Mouse (Mus musculus) midbrain, embryonic 11.5 days (tissue): ENCODE data around the gene Gadl1. TPM values are rescaled to one million over a fixed set of nuclear protein-coding genes. Genes with fewer than 3 reads are reported as not detected.

Source experiments
- ATAC-seq: fragments of 200-750 bp; cut with Nextera tagmentation; 2 replicates; pipeline ENCODE4 v1.8.0; 2017; ENCODE audit warnings: moderate TSS enrichment, moderate library complexity; ENCODE audit not compliant: low FRiP score
- DNase-seq: peaks from one replicate; pipeline ENCODE4 v3.0.0; 2015; ENCODE audit warnings: low spot score; ENCODE audit errors: missing footprints
- H3K27ac ChIP-seq: fragments of 300-500 bp; sonication (generic); 2 replicates; pipeline ENCODE4 v1.5.1; 2014; ENCODE audit warnings: low read depth, low read length
- H3K27me3 ChIP-seq: fragments of 300-500 bp; sonication (generic); 2 replicates; pipeline ENCODE4 v1.6.1; 2014; ENCODE audit warnings: mild to moderate bottlenecking, low read length, moderate library complexity, mixed read lengths; ENCODE audit not compliant: control insufficient read depth, insufficient read depth
- H3K36me3 ChIP-seq: fragments of 300-500 bp; sonication (generic); 2 replicates; pipeline ENCODE4 v1.6.1; 2014; ENCODE audit warnings: mild to moderate bottlenecking, low read length, moderate library complexity, mixed read lengths; ENCODE audit not compliant: control insufficient read depth, insufficient read depth
- H3K4me1 ChIP-seq: fragments of 300-500 bp; sonication (generic); 2 replicates; pipeline ENCODE4 v1.6.1; 2014; ENCODE audit warnings: low read length; ENCODE audit not compliant: control insufficient read depth, insufficient read depth
- H3K4me2 ChIP-seq: fragments of 300-500 bp; sonication (generic); 2 replicates; pipeline ENCODE4 v1.6.1; 2014; ENCODE audit warnings: mild to moderate bottlenecking, moderate library complexity
- H3K4me3 ChIP-seq: fragments of 300-500 bp; sonication (generic); 2 replicates; pipeline ENCODE4 v1.5.1; 2014; ENCODE audit warnings: low read depth, low read length
- H3K9ac ChIP-seq: fragments of 300-500 bp; sonication (generic); 2 replicates; pipeline ENCODE4 v1.6.1; 2014; ENCODE audit warnings: low read length
- H3K9me3 ChIP-seq: fragments of 300-500 bp; sonication (generic); 2 replicates; pipeline ENCODE4 v1.6.1; 2016; ENCODE audit warnings: low read length; ENCODE audit not compliant: control insufficient read depth
- WGBS: fragments of 180-500 bp; shearing (Covaris S2); extraction: QIAGEN DNeasy Blood & Tissue Kit; methylation state at CpG from one replicate; pipeline ENCODE4 v1.1.7; 2014; 5-methylcytosine and 5-hydroxymethylcytosine counted together
- polyA plus RNA-seq: library from polyadenylated mRNA; unstranded; fragments of >200 nt; fragmentation: Nextera tagmentation; extraction: Ambion mirVana; gene quantifications from 2 replicates; pipeline ENCODE4 v1.2.1, GENCODE M21; 2014

Gene Gadl1
- polyA plus RNA-seq, 1 experiment from 2014 or later, result 0.31 TPM

DNA sequence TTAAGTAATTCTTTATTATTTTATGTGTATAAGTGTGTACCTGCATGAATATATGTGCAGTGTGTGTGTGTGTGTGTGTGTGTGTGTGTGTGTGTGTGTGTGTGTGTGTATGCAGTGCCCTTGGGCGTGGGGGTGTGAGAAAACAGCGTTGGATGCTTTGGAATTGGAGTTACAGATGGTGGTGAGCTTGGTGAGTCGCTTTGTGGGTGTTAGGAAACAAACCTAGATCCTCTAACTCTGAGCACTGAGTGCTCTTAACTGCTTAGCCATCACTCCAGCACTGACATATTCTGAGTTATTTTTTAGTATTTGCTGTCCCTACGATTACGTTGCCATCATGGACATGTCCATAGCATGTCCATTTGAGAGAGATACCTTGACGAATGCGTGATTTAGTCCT is 206.6 kb downstream of the Gadl1 start:
- no peak overlapping the region for H3K4me2 ChIP-seq
- H3K4me3 ChIP-seq, result no peak overlapping the region
- no peak overlapping the region for H3K9ac ChIP-seq
- WGBS, result 93% methylated on average over 7 of the region's 7 CpGs
- ATAC-seq (no peak), DNase-seq (no peak)
- no peaks in the 10 kb centered on the region for H3K9me3 ChIP-seq
- H3K4me1 ChIP-seq, result no peaks in the 10 kb centered on the region
- no peak overlapping the region for H3K27ac ChIP-seq
- H3K27me3 ChIP-seq, result no peaks in the 10 kb centered on the region
- no peaks in the 10 kb centered on the region for H3K36me3 ChIP-seq

DNA sequence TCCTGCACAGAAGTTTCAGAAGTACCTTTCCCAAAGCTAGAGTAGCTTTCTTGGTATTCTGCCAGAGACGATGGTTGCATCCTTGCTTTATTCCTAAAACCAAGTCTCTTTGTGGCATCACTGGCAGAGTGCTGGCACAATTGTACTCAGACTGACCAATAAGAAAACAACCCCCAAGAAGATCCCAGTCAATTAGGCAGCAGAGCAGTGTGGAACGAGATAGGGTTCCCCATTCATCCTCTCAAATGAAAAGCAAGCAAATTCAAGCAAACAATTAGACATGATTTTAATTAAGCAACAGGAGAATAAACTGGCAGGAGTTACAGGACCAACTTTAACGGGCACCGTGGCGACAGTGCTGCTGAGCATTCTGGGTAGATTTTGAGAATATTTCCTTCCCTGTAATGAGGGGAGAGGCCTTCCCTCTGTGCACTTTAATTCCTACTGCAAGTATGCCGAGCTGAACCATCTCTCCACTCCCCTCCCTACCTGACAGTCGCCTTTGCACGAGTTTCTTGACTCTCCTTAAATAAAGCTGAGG is 209.1 kb downstream of the Gadl1 start:
- ATAC-seq, result no peak
- no peak overlapping the region for H3K4me2 ChIP-seq
- no peaks in the 10 kb centered on the region for H3K9me3 ChIP-seq
- DNase-seq, result no peak
- no peaks in the 10 kb centered on the region for H3K4me1 ChIP-seq
- no peak overlapping the region for H3K9ac ChIP-seq
- 72% methylated on average over 8 of the region's 8 CpGs for WGBS
- H3K27me3 ChIP-seq, result no peaks in the 10 kb centered on the region
- no peak overlapping the region for H3K27ac ChIP-seq
- H3K36me3 ChIP-seq, result no peaks in the 10 kb centered on the region
- H3K4me3 ChIP-seq, result no peak overlapping the region

DNA sequence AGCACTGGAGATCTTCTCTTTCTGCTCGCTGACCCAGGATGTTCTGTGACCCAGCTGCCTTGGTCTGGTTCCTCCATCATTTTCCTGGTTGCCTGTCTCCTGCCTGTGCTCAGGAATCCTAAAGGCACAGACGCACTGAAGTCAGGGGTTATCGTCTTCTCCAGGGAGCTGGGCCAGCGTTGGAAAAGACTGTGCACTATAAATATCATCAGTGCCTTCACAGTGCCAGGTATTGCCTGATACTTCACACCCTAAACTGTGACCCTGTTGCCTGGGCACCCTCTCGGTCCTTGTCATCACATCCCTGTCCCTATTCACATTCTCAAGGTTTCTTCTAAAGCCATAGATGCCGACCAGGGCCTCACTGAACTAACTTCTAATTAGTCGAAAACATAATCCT is 210.7 kb downstream of the Gadl1 start:
- no peak overlapping the region for H3K4me3 ChIP-seq
- no peaks in the 10 kb centered on the region for H3K27me3 ChIP-seq
- no peaks in the 10 kb centered on the region for H3K36me3 ChIP-seq
- H3K4me1 ChIP-seq, result no peaks in the 10 kb centered on the region
- H3K9me3 ChIP-seq, result no peaks in the 10 kb centered on the region
- ATAC-seq (no peak), DNase-seq (no peak)
- no peak overlapping the region for H3K4me2 ChIP-seq
- 87% methylated on average over 7 of the region's 7 CpGs for WGBS
- H3K9ac ChIP-seq, result no peak overlapping the region
- no peak overlapping the region for H3K27ac ChIP-seq

DNA sequence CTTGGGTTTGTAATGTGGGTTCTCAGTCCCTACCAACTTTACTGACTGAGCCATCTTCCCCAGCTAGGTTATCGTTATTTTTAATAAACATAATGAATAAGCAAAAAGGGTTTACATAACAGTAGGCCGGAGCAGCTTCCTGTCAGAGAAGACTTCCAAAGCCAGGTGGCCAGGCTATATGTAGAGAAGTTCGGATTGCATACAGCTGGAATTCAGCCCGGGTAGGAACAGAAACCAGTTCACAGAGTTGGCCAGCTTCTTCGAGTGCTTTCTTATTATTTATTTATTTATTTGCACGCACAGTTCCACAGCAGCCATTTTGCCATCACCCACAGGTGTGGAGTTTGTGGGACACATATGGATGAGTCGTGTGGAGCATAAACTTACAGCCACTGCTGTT is 212.2 kb downstream of the Gadl1 start:
- Histone ChIP-seq H3K27me3 (no peaks in the 10 kb centered on the region), H3K36me3 (no peaks in the 10 kb centered on the region), H3K9ac (no peak overlapping the region), H3K9me3 (no peaks in the 10 kb centered on the region), H3K4me1 (no peaks in the 10 kb centered on the region), H3K27ac (no peak overlapping the region), H3K4me2 (no peak overlapping the region), H3K4me3 (no peak overlapping the region)
- ATAC-seq (no peak), DNase-seq (no peak)
- WGBS, result 90% methylated on average over 7 of the region's 7 CpGs

DNA sequence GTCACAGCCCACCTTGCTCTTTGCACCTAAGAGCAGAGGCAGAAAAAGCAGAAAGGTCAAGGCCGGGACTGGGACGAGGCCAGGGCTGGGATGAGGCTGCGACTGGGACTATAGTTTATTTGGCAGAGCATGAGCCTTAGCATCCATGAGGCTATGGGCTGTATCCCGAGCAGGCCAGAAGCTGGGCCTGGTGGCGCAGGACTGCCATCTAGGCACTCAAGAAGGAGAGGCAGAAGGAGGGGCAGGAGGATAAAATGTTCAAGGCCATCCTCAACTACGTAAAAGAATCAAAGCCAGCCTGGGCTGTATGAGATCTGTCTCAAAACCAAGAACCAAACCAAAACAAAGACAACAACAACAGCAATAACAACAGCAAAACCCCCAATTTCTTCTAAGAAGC is 213.3 kb downstream of the Gadl1 start:
- WGBS, result 85% methylated on average over 6 of the region's 6 CpGs
- Histone ChIP-seq H3K9me3 (no peaks in the 10 kb centered on the region), H3K36me3 (no peaks in the 10 kb centered on the region), H3K4me3 (no peak overlapping the region), H3K4me1 (no peaks in the 10 kb centered on the region), H3K27me3 (no peaks in the 10 kb centered on the region), H3K27ac (no peak overlapping the region), H3K9ac (no peak overlapping the region), H3K4me2 (no peak overlapping the region)
- ATAC-seq (no peak), DNase-seq (no peak)

DNA sequence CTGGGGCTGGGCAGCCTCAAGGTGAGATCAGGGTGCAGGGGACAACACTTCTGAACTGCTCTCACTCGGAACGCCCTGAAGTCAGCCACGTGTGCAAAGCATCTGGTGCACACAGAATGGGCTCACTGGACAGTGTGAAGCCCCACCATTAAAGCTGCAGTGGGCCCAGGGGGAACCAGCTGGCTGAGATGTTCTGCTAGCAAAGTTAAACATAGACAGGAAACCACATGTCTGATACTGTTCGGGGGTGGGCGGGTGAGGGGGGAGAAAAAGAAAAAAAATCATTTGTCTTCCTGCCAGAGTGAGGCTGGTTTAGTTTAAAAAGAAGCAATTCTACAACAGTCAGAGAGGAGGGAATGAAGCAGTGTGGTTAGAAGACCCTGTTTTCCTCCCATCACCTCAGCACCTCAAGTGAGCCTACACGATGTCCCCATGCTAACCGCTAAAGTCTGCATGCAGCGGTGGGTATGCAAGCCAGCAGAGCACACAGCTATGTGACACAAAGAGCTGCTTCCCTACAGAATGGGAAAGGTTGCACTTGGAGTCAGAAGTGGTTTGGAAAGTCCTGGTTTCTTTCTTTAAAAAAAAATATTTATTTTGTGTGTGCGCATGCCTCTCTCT is 213.8 kb downstream of the Gadl1 start:
- Histone ChIP-seq H3K4me3 (no peak overlapping the region), H3K9me3 (no peaks in the 10 kb centered on the region), H3K9ac (no peak overlapping the region), H3K4me2 (no peak overlapping the region), H3K27me3 (no peaks in the 10 kb centered on the region), H3K27ac (no peak overlapping the region), H3K4me1 (no peaks in the 10 kb centered on the region), H3K36me3 (no peaks in the 10 kb centered on the region)
- DNase-seq (no peak), ATAC-seq (no peak)
- 78% methylated on average over 9 of the region's 9 CpGs for WGBS
